Mouse (Mus musculus) liver, adult 10 weeks (tissue): Measurements from ENCODE around the gene Olfr457. TPM values are rescaled to one million over a fixed set of nuclear protein-coding genes. Genes with fewer than 3 reads are reported as not detected.

Source experiments
- polyA plus RNA-seq: library from polyadenylated mRNA; stranded (reverse); fragments of 350-450 nt; fragmentation: Illumina TruSeq; extraction: RNeasy Lipid Tissue Mini Kit (QIAGEN cat#74804); gene quantifications from one replicate; pipeline ENCODE4 v1.2.3, GENCODE M21; 2014; ENCODE audit warnings: low read depth, low replicate concordance

Gene Olfr457
- polyA plus RNA-seq = not detected

DNA sequence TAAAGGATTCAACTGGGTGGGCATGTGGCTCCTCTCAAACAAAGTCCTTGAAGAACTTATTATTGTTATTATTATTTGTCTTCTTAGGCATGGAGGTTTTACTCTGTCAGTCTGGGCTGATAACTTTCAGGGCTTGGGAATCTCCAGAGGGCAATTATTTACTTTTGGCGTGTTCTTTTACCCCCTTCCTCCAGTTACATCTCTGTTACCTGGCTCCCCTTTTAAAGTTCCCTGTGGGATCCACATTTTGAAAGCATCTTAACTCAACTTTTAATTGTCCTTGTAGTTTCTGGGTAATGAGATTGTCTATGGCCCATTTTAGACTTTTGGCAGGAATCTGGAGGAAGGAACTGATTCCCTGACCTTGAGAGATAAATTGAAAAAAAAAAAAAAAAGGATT lies at the start of gene Olfr457:
Gene Olfr457 (minus strand): TSS at position 101 of the 400 bp plus-strand sequence.

DNA sequence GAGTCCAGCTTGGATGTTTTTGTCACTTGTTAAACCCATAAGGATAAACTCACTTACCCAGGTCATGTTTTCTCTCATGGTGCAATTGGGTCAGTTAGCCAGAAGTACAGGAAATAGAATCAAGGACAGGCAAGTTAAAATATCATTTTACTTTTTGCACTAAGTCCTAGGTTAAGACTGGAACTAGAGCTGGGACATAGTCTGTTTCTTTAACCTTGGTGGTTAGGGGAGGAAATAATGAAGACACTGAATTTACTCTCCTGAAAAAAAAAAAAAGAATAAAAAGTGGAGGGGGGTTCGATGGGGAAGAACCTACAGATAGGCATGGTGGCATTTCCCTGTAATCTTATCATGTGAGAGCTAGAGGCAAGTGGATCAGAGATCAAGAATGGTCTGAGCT lies 11.0 kb upstream of the Olfr457 start, which contains the start of gene Olfr456:
Gene Olfr456 (minus strand): TSS at position 101 of the 400 bp plus-strand sequence.

DNA sequence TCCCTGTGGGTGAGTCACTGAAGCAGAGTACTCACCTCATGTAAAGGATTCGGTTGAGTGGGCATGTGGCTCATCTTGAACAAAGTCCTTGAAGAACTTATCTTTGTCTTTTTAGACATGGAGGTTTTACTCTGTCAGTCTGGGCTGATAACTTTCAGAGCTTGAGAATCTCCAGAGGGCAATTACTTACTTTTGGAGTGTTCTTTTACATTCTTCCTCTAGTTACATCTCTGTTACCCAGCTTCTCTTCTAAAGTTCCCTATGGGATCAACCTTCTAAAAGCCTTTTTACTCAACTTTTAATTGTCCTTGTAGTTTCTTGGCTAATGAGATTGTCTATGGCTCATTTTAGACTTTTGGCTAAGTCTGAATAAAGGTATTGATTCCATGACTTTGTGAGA lies 11.0 kb downstream of the Olfr457 start, which contains the start of gene Olfr458:
Gene Olfr458 (minus strand): TSS at position 101 of the 400 bp plus-strand sequence.

DNA sequence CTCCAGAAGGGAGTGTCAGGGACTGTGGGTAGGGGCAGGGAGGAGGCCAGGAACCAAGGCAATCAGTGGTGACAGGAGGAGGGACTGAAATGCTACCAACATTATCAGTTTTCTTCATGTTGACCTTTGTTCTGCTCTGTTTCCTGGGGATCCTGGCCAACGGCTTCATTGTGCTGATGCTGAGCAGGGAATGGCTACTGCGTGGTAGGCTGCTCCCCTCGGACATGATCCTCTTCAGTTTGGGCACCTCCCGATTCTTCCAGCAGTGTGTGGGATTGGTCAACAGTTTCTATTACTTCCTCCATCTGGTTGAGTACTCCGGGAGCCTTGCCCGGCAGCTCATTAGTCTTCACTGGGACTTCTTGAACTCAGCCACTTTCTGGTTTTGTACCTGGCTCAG lies 41.7 kb downstream of the Olfr457 start, which contains the start of gene Tas2r126:
Gene Tas2r126 (plus strand): TSS at position 90 of the 400 bp plus-strand sequence.

Other genes starting within 250 kb of the Olfr457 start
- gene Gstk1, start 230.4 kb downstream of the Olfr457 start, polyA plus RNA-seq = 200 TPM
- gene Tmem139, start 214.4 kb downstream of the Olfr457 start, polyA plus RNA-seq = 0.58 TPM
- gene Casp2, start 211.3 kb downstream of the Olfr457 start, polyA plus RNA-seq = 5.0 TPM
- gene Clcn1, start 189.7 kb downstream of the Olfr457 start, polyA plus RNA-seq = not detected
- not detected for gene Fam131b, start 151.7 kb downstream of the Olfr457 start, polyA plus RNA-seq
- gene Zyx, start 126.7 kb downstream of the Olfr457 start, polyA plus RNA-seq = 3.2 TPM
- gene Epha1, start 103.1 kb downstream of the Olfr457 start, polyA plus RNA-seq = 4.6 TPM
- gene Tas2r143, start 76.1 kb downstream of the Olfr457 start, polyA plus RNA-seq = not detected
- gene Tas2r135, start 70.9 kb downstream of the Olfr457 start, polyA plus RNA-seq = not detected
- gene Tas2r126, start 41.8 kb downstream of the Olfr457 start, polyA plus RNA-seq = not detected
- gene Olfr458, start 11.1 kb downstream of the Olfr457 start, polyA plus RNA-seq = not detected
- gene Olfr456, start 10.9 kb upstream of the Olfr457 start, polyA plus RNA-seq = not detected
- not detected for gene Olfr455, start 71.3 kb upstream of the Olfr457 start, polyA plus RNA-seq
- gene Tcaf3, start 121.4 kb upstream of the Olfr457 start, polyA plus RNA-seq = not detected
- gene Tcaf2, start 168.9 kb upstream of the Olfr457 start, polyA plus RNA-seq = 0.58 TPM
- gene Tcaf1, start 233.8 kb upstream of the Olfr457 start, polyA plus RNA-seq = 2.4 TPM